Mouse (Mus musculus) midbrain, embryonic 16.5 days (tissue): ENCODE measurements around the gene Ptprb. TPM values are rescaled to one million over a fixed set of nuclear protein-coding genes. Genes with fewer than 3 reads are reported as not detected.

ENCODE experiments used
- ATAC-seq: fragments of 200-750 bp; cut with Nextera tagmentation; 2 replicates; pipeline ENCODE4 v1.8.0; 2017; ENCODE audit warnings: moderate TSS enrichment
- H3K27ac ChIP-seq: fragments of 300-500 bp; sonication (generic); 2 replicates; pipeline ENCODE4 v1.5.1; 2014; ENCODE audit warnings: mild to moderate bottlenecking, low read length, mixed read lengths
- H3K27me3 ChIP-seq: fragments of 300-500 bp; sonication (generic); 2 replicates; pipeline ENCODE4 v1.6.1; 2014; ENCODE audit warnings: low read depth, low read length, mixed read lengths; ENCODE audit not compliant: control insufficient read depth, insufficient read depth
- H3K36me3 ChIP-seq: fragments of 300-500 bp; sonication (generic); 2 replicates; pipeline ENCODE4 v1.6.1; 2014; ENCODE audit warnings: mild to moderate bottlenecking, low read length, moderate library complexity, mixed read lengths; ENCODE audit not compliant: control insufficient read depth, insufficient read depth
- H3K4me1 ChIP-seq: fragments of 300-500 bp; sonication (generic); 2 replicates; pipeline ENCODE4 v1.6.1; 2014; ENCODE audit warnings: mild to moderate bottlenecking, low read length, mixed read lengths; ENCODE audit not compliant: control insufficient read depth, insufficient read depth
- H3K4me2 ChIP-seq: fragments of 300-500 bp; sonication (generic); 2 replicates; pipeline ENCODE4 v1.6.1; 2014; ENCODE audit warnings: mild to moderate bottlenecking, low read length, mixed read lengths
- H3K4me3 ChIP-seq: fragments of 300-500 bp; sonication (generic); 2 replicates; pipeline ENCODE4 v1.5.1; 2014; ENCODE audit warnings: low read depth, mild to moderate bottlenecking, low read length, moderate library complexity, mixed read lengths
- H3K9ac ChIP-seq: fragments of 300-500 bp; sonication (generic); 2 replicates; pipeline ENCODE4 v1.6.1; 2014; ENCODE audit warnings: low read depth, low read length, mixed read lengths
- H3K9me3 ChIP-seq: fragments of 300-500 bp; sonication (generic); replicated peaks from 2 replicates; pipeline ENCODE4 v1.6.1; 2014; ENCODE audit warnings: mild to moderate bottlenecking, low read length, mixed read lengths; ENCODE audit not compliant: control insufficient read depth, poor library complexity, severe bottlenecking
- WGBS: fragments of 180-500 bp; shearing (Covaris S2); extraction: QIAGEN DNeasy Blood & Tissue Kit; methylation state at CpG from one replicate; pipeline ENCODE4 v1.1.7; 2014; 5-methylcytosine and 5-hydroxymethylcytosine counted together
- polyA plus RNA-seq: library from polyadenylated mRNA; unstranded; fragments of >200 nt; fragmentation: Nextera tagmentation; extraction: Ambion mirVana; gene quantifications from 2 replicates; pipeline ENCODE4 v1.2.1, GENCODE M21; 2015

The Ptprb gene
- polyA plus RNA-seq, 1 experiment from 2014 or later, result 3.4 TPM

GRCm38 (mm10) chr10:116416726-116417125 lies 141.4 kb downstream of the Ptprb start:
- Histone ChIP-seq H3K36me3 (no peaks in the 10 kb centered on the region), H3K27me3 (no peaks in the 10 kb centered on the region), H3K4me3 (no peak overlapping the region), H3K4me2 (no peak overlapping the region), H3K27ac (no peak overlapping the region), H3K9me3 (no peaks in the 10 kb centered on the region; the same call in 1 of the 2 replicates), H3K4me1 (0 out of 2 replicates have a peak, but pooled peaks cover 5% of the 10 kb centered on the region), H3K9ac (no peak overlapping the region)
- no peak; the same call in 1 of the 2 replicates for ATAC-seq
- WGBS, result 71% methylated on average over 4 of the region's 5 CpGs

GRCm38 (mm10) chr10:116418121-116418726 lies 142.9 kb downstream of the Ptprb start:
- H3K9me3 ChIP-seq, result no peaks in the 10 kb centered on the region; the same call in 1 of the 2 replicates
- no peak overlapping the region for H3K9ac ChIP-seq
- no peak overlapping the region for H3K27ac ChIP-seq
- no peaks in the 10 kb centered on the region for H3K27me3 ChIP-seq
- no peaks in the 10 kb centered on the region for H3K36me3 ChIP-seq
- no peak for ATAC-seq
- H3K4me3 ChIP-seq, result no peak overlapping the region
- 0 out of 2 replicates have a peak, but pooled peaks cover 5% of the 10 kb centered on the region for H3K4me1 ChIP-seq
- WGBS, result 78% methylated on average over 24 of the region's 24 CpGs
- H3K4me2 ChIP-seq, result no peak overlapping the region

- H3K4me1 ChIP-seq, result 0 out of 2 replicates have a peak, but pooled peaks cover 3% of the 10 kb centered on the region
- no peak overlapping the region for H3K27ac ChIP-seq
- H3K9ac ChIP-seq, result no peak overlapping the region
- H3K36me3 ChIP-seq, result no peaks in the 10 kb centered on the region
- H3K4me2 ChIP-seq, result no peak overlapping the region
- ATAC-seq, result no peak
- WGBS, result 80% methylated on average over 6 of the region's 6 CpGs
- no peaks in the 10 kb centered on the region for H3K27me3 ChIP-seq
- H3K9me3 ChIP-seq, result no peaks in the 10 kb centered on the region; the same call in 1 of the 2 replicates
- H3K4me3 ChIP-seq, result no peak overlapping the region
These were observed 145.7 kb downstream of the Ptprb start for GRCm38 (mm10) chr10:116420976-116421375.

GRCm38 (mm10) chr10:116422551-116422950 lies 147.2 kb downstream of the Ptprb start:
- H3K4me1 ChIP-seq, result no peaks in the 10 kb centered on the region
- no peak for ATAC-seq

GRCm38 (mm10) chr10:116424921-116425320 lies 149.6 kb downstream of the Ptprb start:
- Histone ChIP-seq H3K9ac (no peak overlapping the region), H3K4me2 (no peak overlapping the region), H3K27ac (no peak overlapping the region), H3K27me3 (no peaks in the 10 kb centered on the region), H3K4me1 (no peaks in the 10 kb centered on the region), H3K36me3 (no peaks in the 10 kb centered on the region), H3K4me3 (no peak overlapping the region), H3K9me3 (no peaks in the 10 kb centered on the region; the same call in 1 of the 2 replicates)
- ATAC-seq, result no peak
- 79% methylated on average over 6 of the region's 6 CpGs for WGBS

More at GRCm38 (mm10) chr10:116422551-116422950, 147.2 kb downstream of the Ptprb start:
- WGBS, result 93% methylated on average over 2 of the region's 2 CpGs
- no peaks in the 10 kb centered on the region; the same call in 1 of the 2 replicates for H3K9me3 ChIP-seq
- no peak overlapping the region for H3K27ac ChIP-seq
- no peak overlapping the region for H3K4me3 ChIP-seq
- H3K9ac ChIP-seq, result no peak overlapping the region
- H3K27me3 ChIP-seq, result no peaks in the 10 kb centered on the region
- no peak overlapping the region for H3K4me2 ChIP-seq
- H3K36me3 ChIP-seq, result no peaks in the 10 kb centered on the region

- no peaks in the 10 kb centered on the region for H3K27me3 ChIP-seq
- no peak for ATAC-seq
- H3K4me2 ChIP-seq, result no peak overlapping the region
- no peak overlapping the region for H3K27ac ChIP-seq
- H3K9me3 ChIP-seq, result no peaks in the 10 kb centered on the region; the same call in 1 of the 2 replicates
- no peaks in the 10 kb centered on the region for H3K4me1 ChIP-seq
- 84% methylated on average over 7 of the region's 7 CpGs for WGBS
- no peaks in the 10 kb centered on the region for H3K36me3 ChIP-seq
- no peak overlapping the region for H3K9ac ChIP-seq
- H3K4me3 ChIP-seq, result no peak overlapping the region
These were observed 150.9 kb downstream of the Ptprb start for GRCm38 (mm10) chr10:116426176-116426575.

GRCm38 (mm10) chr10:116428026-116428780 lies 152.9 kb downstream of the Ptprb start:
- Histone ChIP-seq H3K4me3 (no peak overlapping the region), H3K9me3 (no peaks in the 10 kb centered on the region; the same call in 1 of the 2 replicates), H3K36me3 (no peaks in the 10 kb centered on the region), H3K4me1 (no peaks in the 10 kb centered on the region), H3K27ac (no peak overlapping the region), H3K4me2 (no peak overlapping the region), H3K27me3 (no peaks in the 10 kb centered on the region), H3K9ac (no peak overlapping the region)
- WGBS, result 94% methylated on average over 26 of the region's 26 CpGs
- no peak for ATAC-seq

GRCm38 (mm10) chr10:116432421-116432820 lies 157.1 kb downstream of the Ptprb start:
- WGBS, result 89% methylated on average over 7 of the region's 7 CpGs

GRCm38 (mm10) chr10:116435455-116435854 lies 160.1 kb downstream of the Ptprb start:
- Histone ChIP-seq H3K4me3 (no peak overlapping the region), H3K27me3 (no peaks in the 10 kb centered on the region), H3K27ac (no peak overlapping the region), H3K4me2 (no peak overlapping the region), H3K9me3 (no peaks in the 10 kb centered on the region), H3K4me1 (no peaks in the 10 kb centered on the region), H3K9ac (no peak overlapping the region), H3K36me3 (peaks cover 6% of the 10 kb centered on the region; the same call in 1 of the 2 replicates)
- no peak for ATAC-seq
- 77% methylated on average over 12 of the region's 12 CpGs for WGBS

More at GRCm38 (mm10) chr10:116432421-116432820, 157.1 kb downstream of the Ptprb start:
- no peak for ATAC-seq
- H3K4me3 ChIP-seq, result no peak overlapping the region
- no peaks in the 10 kb centered on the region for H3K36me3 ChIP-seq
- no peak overlapping the region for H3K27ac ChIP-seq
- no peaks in the 10 kb centered on the region for H3K4me1 ChIP-seq
- H3K27me3 ChIP-seq, result no peaks in the 10 kb centered on the region
- no peaks in the 10 kb centered on the region; the same call in 1 of the 2 replicates for H3K9me3 ChIP-seq
- no peak overlapping the region for H3K4me2 ChIP-seq
- no peak overlapping the region for H3K9ac ChIP-seq
